Mouse (Mus musculus) kidney, postnatal 4 days (tissue): ENCODE results near the gene Tex9.
A peak's percentile ranks its signal among the peaks of the same experiment; 100 is the strongest.
"Not testable (repeated sequence)": the region's sequence is repeated elsewhere in the genome, so short reads cannot be mapped to it uniquely, and the experiment has no call there.

Experiments used
- DNase-seq, 2 experiments: peaks; one replicate each; pipeline ENCODE4 v3.0.0; 2021; ENCODE audit warnings: mixed read lengths in 2 of 2

Tex9 gene

GRCm38 (mm10) chr9:72477306-72477705, 14.7 kb downstream of the Tex9 start:
- DNase-seq, result no peak

GRCm38 (mm10) chr9:72475511-72475910, 16.5 kb downstream of the Tex9 start:
- DNase-seq, result peak; percentile 8 to 11

GRCm38 (mm10) chr9:72469851-72470250, 22.2 kb downstream of the Tex9 start:
- DNase-seq, result no peak

- DNase-seq, result no peak
Measured at GRCm38 (mm10) chr9:72468616-72469015, 23.4 kb downstream of the Tex9 start.

GRCm38 (mm10) chr9:72467551-72468407, 24.2 kb downstream of the Tex9 start:
- peak; percentile 25 to 40 for DNase-seq

GRCm38 (mm10) chr9:72465754-72466181, 26.2 kb downstream of the Tex9 start:
- no peak for DNase-seq

- no peak for DNase-seq
Measured at GRCm38 (mm10) chr9:72464806-72465205, 27.2 kb downstream of the Tex9 start.

GRCm38 (mm10) chr9:72462427-72462826, 29.6 kb downstream of the Tex9 start:
- no peak for DNase-seq

- no peak for DNase-seq
Measured at GRCm38 (mm10) chr9:72460767-72461166, 31.2 kb downstream of the Tex9 start.

GRCm38 (mm10) chr9:72459703-72460102, 32.3 kb downstream of the Tex9 start:
- DNase-seq, result no peak

- peak; percentile 79 to 81 for DNase-seq
Measured at GRCm38 (mm10) chr9:72458233-72458632, 33.8 kb downstream of the Tex9 start.

- DNase-seq, result no peak
Measured at GRCm38 (mm10) chr9:72456374-72456773, 35.6 kb downstream of the Tex9 start.

GRCm38 (mm10) chr9:72454281-72454680, 37.7 kb downstream of the Tex9 start:
- DNase-seq, result not testable (repeated sequence)

GRCm38 (mm10) chr9:72451111-72451510, 40.9 kb downstream of the Tex9 start:
- DNase-seq, result no peak

GRCm38 (mm10) chr9:72450363-72450762, 41.6 kb downstream of the Tex9 start:
- DNase-seq, result no peak

GRCm38 (mm10) chr9:72449841-72450240, 42.2 kb downstream of the Tex9 start:
- DNase-seq, result no peak

- peak in 1 of 2 experiments; percentile 5 for DNase-seq
Measured at GRCm38 (mm10) chr9:72449367-72449766, 42.6 kb downstream of the Tex9 start.

GRCm38 (mm10) chr9:72448026-72448425, 44.0 kb downstream of the Tex9 start:
- peak; percentile 81 to 82 for DNase-seq

GRCm38 (mm10) chr9:72441927-72442715, 49.9 kb downstream of the Tex9 start:
- DNase-seq, result no peak

GRCm38 (mm10) chr9:72440948-72441926, 50.8 kb downstream of the Tex9 start:
- no peak for DNase-seq

GRCm38 (mm10) chr9:72440358-72440757, 51.7 kb downstream of the Tex9 start:
- DNase-seq, result no peak

GRCm38 (mm10) chr9:72438749-72439148, 53.3 kb downstream of the Tex9 start:
- no peak for DNase-seq
